Mouse (Mus musculus): ENCODE measurements around the gene Lin37. TPM values are rescaled to one million over a fixed set of nuclear protein-coding genes. Genes with fewer than 3 reads are reported as not detected.

Lin37 gene
- polyA plus RNA-seq, 2 experiments, result 35.8 to 38.5 TPM

- Histone ChIP-seq H3K36me3 (ENCODE audit: control insufficient read depth, insufficient read depth, low read length) (no peaks in the 10 kb centered on the region), H3K9ac (ENCODE audit: low read depth, low read length, severe bottlenecking) (no peak overlapping the region), H3K9me3 (ENCODE audit: control insufficient read depth, low read length) (no peaks in the 10 kb centered on the region), H3K27ac (replicated peaks; ENCODE audit: low read depth, low read length) (no peak overlapping the region), H3K4me1 (ENCODE audit: control insufficient read depth, insufficient read depth, low read length) (no peaks in the 10 kb centered on the region), H3K27me3 (ENCODE audit: control insufficient read depth, insufficient read depth, low read length) (no peaks in the 10 kb centered on the region), H3K4me3 (replicated peaks; ENCODE audit: low read length) (no peak overlapping the region), H3K4me2 (replicated peaks; ENCODE audit: low read depth, low read length, severe bottlenecking) (no peak overlapping the region)
- TF ChIP-seq POLR2A (IDR thresholded peaks at IDR 0.05; ENCODE audit: borderline replicate concordance, extremely low read depth, insufficient read depth, insufficient read length), result no peak
- DNase-seq (ENCODE audit: low spot score) (no peak), ATAC-seq (ENCODE audit: low FRiP score, low read depth) (no peak)
- WGBS, result 63% methylated on average over 24 of the region's 24 CpGs
Observed at GRCm38 (mm10) chr7:30515003-30515760, 44.5 kb downstream of the Lin37 start.

- TF ChIP-seq POLR2A (IDR thresholded peaks at IDR 0.05; ENCODE audit: borderline replicate concordance, extremely low read depth, insufficient read depth, insufficient read length), result no peak
- WGBS, result 74% methylated on average over 4 of the region's 4 CpGs
- H3K27me3 ChIP-seq (ENCODE audit: control insufficient read depth, insufficient read depth, low read length), result no peaks in the 10 kb centered on the region
- ATAC-seq (ENCODE audit: low FRiP score, low read depth) (no peak), DNase-seq (ENCODE audit: low spot score) (no peak)
- H3K4me3 ChIP-seq (replicated peaks; ENCODE audit: low read length), result no peak overlapping the region
- no peak overlapping the region for H3K9ac ChIP-seq (ENCODE audit: low read depth, low read length, severe bottlenecking)
- no peaks in the 10 kb centered on the region for H3K36me3 ChIP-seq (ENCODE audit: control insufficient read depth, insufficient read depth, low read length)
- H3K4me1 ChIP-seq (ENCODE audit: control insufficient read depth, insufficient read depth, low read length), result no peaks in the 10 kb centered on the region
- no peak overlapping the region for H3K27ac ChIP-seq (replicated peaks; ENCODE audit: low read depth, low read length)
- H3K9me3 ChIP-seq (ENCODE audit: control insufficient read depth, low read length), result no peaks in the 10 kb centered on the region
- H3K4me2 ChIP-seq (replicated peaks; ENCODE audit: low read depth, low read length, severe bottlenecking), result no peak overlapping the region
Observed at GRCm38 (mm10) chr7:30508061-30508460, 51.6 kb downstream of the Lin37 start.

Small RNA genes within 50 kb of the gene (microRNA-seq; reads per million reads assigned to microRNA genes)
- gene Gm38670, result 1.4 reads per million
- gene Mir3569, result not detected

Other genes starting within 250 kb of the Lin37 start
Only the 30 nearest of the 33 such genes appear.
- 11.5 and 17.7 TPM in 2 replicates for gene Lrfn3, start 197.1 kb downstream of the Lin37 start, polyA plus RNA-seq (2012; rRNA removed)
- gene Lrfn3, start 197.1 kb downstream of the Lin37 start, polyA plus RNA-seq (2014; fragmentation: Nextera tagmentation; extraction: Ambion mirVana), result 6.3 and 6.9 TPM in 2 replicates
- 54.2 and 79.2 TPM in 2 replicates for gene Tyrobp, start 146.1 kb downstream of the Lin37 start, polyA plus RNA-seq (2012; rRNA removed)
- gene Tyrobp, start 146.1 kb downstream of the Lin37 start, polyA plus RNA-seq (2014; fragmentation: Nextera tagmentation; extraction: Ambion mirVana), result 69.8 and 84.7 TPM in 2 replicates
- 1.9 and 2.2 TPM in 2 replicates for gene Hcst, start 140.0 kb downstream of the Lin37 start, polyA plus RNA-seq (2012; rRNA removed)
- 0.70 and 3.0 TPM in 2 replicates for gene Hcst, start 140.0 kb downstream of the Lin37 start, polyA plus RNA-seq (2014; fragmentation: Nextera tagmentation; extraction: Ambion mirVana)
- 3.0 and 3.5 TPM in 2 replicates for gene Nfkbid, start 138.1 kb downstream of the Lin37 start, polyA plus RNA-seq (2012; rRNA removed)
- 1.7 and 2.2 TPM in 2 replicates for gene Nfkbid, start 138.1 kb downstream of the Lin37 start, polyA plus RNA-seq (2014; fragmentation: Nextera tagmentation; extraction: Ambion mirVana)
- gene Aplp1, start 114.3 kb downstream of the Lin37 start, polyA plus RNA-seq (2012; rRNA removed), result 41.9 and 55.5 TPM in 2 replicates
- 31.4 and 37.4 TPM in 2 replicates for gene Aplp1, start 114.3 kb downstream of the Lin37 start, polyA plus RNA-seq (2014; fragmentation: Nextera tagmentation; extraction: Ambion mirVana)
- gene Kirrel2, start 102.1 kb downstream of the Lin37 start, polyA plus RNA-seq (2012; rRNA removed), result 0.06 and 0.13 TPM in 2 replicates
- 0.07 TPM in 1 of 2 replicates, not detected in the other for gene Kirrel2, start 102.1 kb downstream of the Lin37 start, polyA plus RNA-seq (2014; fragmentation: Nextera tagmentation; extraction: Ambion mirVana)
- 0.03 and 0.06 TPM in 2 replicates for gene Nphs1, start 101.5 kb downstream of the Lin37 start, polyA plus RNA-seq (2012; rRNA removed)
- gene Nphs1, start 101.5 kb downstream of the Lin37 start, polyA plus RNA-seq (2014; fragmentation: Nextera tagmentation; extraction: Ambion mirVana), result 0.14 and 0.23 TPM in 2 replicates
- gene Prodh2, start 66.2 kb downstream of the Lin37 start, polyA plus RNA-seq (2012; rRNA removed), result 0.04 and 0.11 TPM in 2 replicates
- not detected in 2 replicates for gene Prodh2, start 66.2 kb downstream of the Lin37 start, polyA plus RNA-seq (2014; fragmentation: Nextera tagmentation; extraction: Ambion mirVana)
- gene Arhgap33, start 24.8 kb downstream of the Lin37 start, polyA plus RNA-seq (2012; rRNA removed), result 66.1 and 91.7 TPM in 2 replicates
- 9.7 and 14.2 TPM in 2 replicates for gene Arhgap33, start 24.8 kb downstream of the Lin37 start, polyA plus RNA-seq (2014; fragmentation: Nextera tagmentation; extraction: Ambion mirVana)
- 15.4 and 18.6 TPM in 2 replicates for gene Hspb6, start 7.7 kb downstream of the Lin37 start, polyA plus RNA-seq (2012; rRNA removed)
- gene Hspb6, start 7.7 kb downstream of the Lin37 start, polyA plus RNA-seq (2014; fragmentation: Nextera tagmentation; extraction: Ambion mirVana), result 15.7 and 16.8 TPM in 2 replicates
- 31.8 and 47.3 TPM in 2 replicates for gene Proser3, start 7.5 kb downstream of the Lin37 start, polyA plus RNA-seq (2012; rRNA removed)
- 9.4 and 10.8 TPM in 2 replicates for gene Proser3, start 7.5 kb downstream of the Lin37 start, polyA plus RNA-seq (2014; fragmentation: Nextera tagmentation; extraction: Ambion mirVana)
- 71.8 and 75.8 TPM in 2 replicates for gene U2af1l4, start 3.5 kb upstream of the Lin37 start, polyA plus RNA-seq (2012; rRNA removed)
- gene U2af1l4, start 3.5 kb upstream of the Lin37 start, polyA plus RNA-seq (2014; fragmentation: Nextera tagmentation; extraction: Ambion mirVana), result 95.6 and 99.2 TPM in 2 replicates
- 7.3 and 8.9 TPM in 2 replicates for gene Gm49396, start 3.5 kb upstream of the Lin37 start, polyA plus RNA-seq (2012; rRNA removed)
- 5.0 and 7.4 TPM in 2 replicates for gene Gm49396, start 3.5 kb upstream of the Lin37 start, polyA plus RNA-seq (2014; fragmentation: Nextera tagmentation; extraction: Ambion mirVana)
- 141 and 161 TPM in 2 replicates for gene Psenen, start 3.8 kb upstream of the Lin37 start, polyA plus RNA-seq (2012; rRNA removed)
- 136 and 137 TPM in 2 replicates for gene Psenen, start 3.8 kb upstream of the Lin37 start, polyA plus RNA-seq (2014; fragmentation: Nextera tagmentation; extraction: Ambion mirVana)
- gene Igflr1, start 5.6 kb upstream of the Lin37 start, polyA plus RNA-seq (2012; rRNA removed), result 5.2 and 6.0 TPM in 2 replicates
- 1.7 and 4.9 TPM in 2 replicates for gene Igflr1, start 5.6 kb upstream of the Lin37 start, polyA plus RNA-seq (2014; fragmentation: Nextera tagmentation; extraction: Ambion mirVana)
- 62.0 and 73.8 TPM in 2 replicates for gene Kmt2b, start 28.9 kb upstream of the Lin37 start, polyA plus RNA-seq (2012; rRNA removed)
- gene Kmt2b, start 28.9 kb upstream of the Lin37 start, polyA plus RNA-seq (2014; fragmentation: Nextera tagmentation; extraction: Ambion mirVana), result 13.1 and 15.4 TPM in 2 replicates
- 0.51 and 0.55 TPM in 2 replicates for gene Zbtb32, start 39.1 kb upstream of the Lin37 start, polyA plus RNA-seq (2012; rRNA removed)
- gene Zbtb32, start 39.1 kb upstream of the Lin37 start, polyA plus RNA-seq (2014; fragmentation: Nextera tagmentation; extraction: Ambion mirVana), result 0.62 and 0.67 TPM in 2 replicates
- gene Upk1a, start 53.0 kb upstream of the Lin37 start, polyA plus RNA-seq (2012; rRNA removed), result 4.7 and 5.7 TPM in 2 replicates
- gene Upk1a, start 53.0 kb upstream of the Lin37 start, polyA plus RNA-seq (2014; fragmentation: Nextera tagmentation; extraction: Ambion mirVana), result 1.2 and 1.7 TPM in 2 replicates
- gene Cox6b1, start 66.3 kb upstream of the Lin37 start, polyA plus RNA-seq (2012; rRNA removed), result 607 and 677 TPM in 2 replicates
- 799 and 875 TPM in 2 replicates for gene Cox6b1, start 66.3 kb upstream of the Lin37 start, polyA plus RNA-seq (2014; fragmentation: Nextera tagmentation; extraction: Ambion mirVana)
- 0.17 TPM in 1 of 2 replicates, not detected in the other for gene Etv2, start 76.0 kb upstream of the Lin37 start, polyA plus RNA-seq (2012; rRNA removed)
- gene Etv2, start 76.0 kb upstream of the Lin37 start, polyA plus RNA-seq (2014; fragmentation: Nextera tagmentation; extraction: Ambion mirVana), result 0.19 TPM in 1 of 2 replicates, not detected in the other
- 68.1 and 87.7 TPM in 2 replicates for gene Rbm42, start 90.5 kb upstream of the Lin37 start, polyA plus RNA-seq (2012; rRNA removed)
- 107 and 113 TPM in 2 replicates for gene Rbm42, start 90.5 kb upstream of the Lin37 start, polyA plus RNA-seq (2014; fragmentation: Nextera tagmentation; extraction: Ambion mirVana)
- 38.8 and 45.0 TPM in 2 replicates for gene Haus5, start 105.2 kb upstream of the Lin37 start, polyA plus RNA-seq (2012; rRNA removed)
- 35.0 and 35.6 TPM in 2 replicates for gene Haus5, start 105.2 kb upstream of the Lin37 start, polyA plus RNA-seq (2014; fragmentation: Nextera tagmentation; extraction: Ambion mirVana)
- not detected in 2 replicates for gene Pmis2, start 111.8 kb upstream of the Lin37 start, polyA plus RNA-seq (2012; rRNA removed)
- gene Pmis2, start 111.8 kb upstream of the Lin37 start, polyA plus RNA-seq (2014; fragmentation: Nextera tagmentation; extraction: Ambion mirVana), result not detected in 2 replicates
- 0.44 TPM in 1 of 2 replicates, not detected in the other for gene 2200002J24Rik, start 139.1 kb upstream of the Lin37 start, polyA plus RNA-seq (2012; rRNA removed)
- gene 2200002J24Rik, start 139.1 kb upstream of the Lin37 start, polyA plus RNA-seq (2014; fragmentation: Nextera tagmentation; extraction: Ambion mirVana), result 0.51 TPM in 1 of 2 replicates, not detected in the other
- 0.89 and 1.0 TPM in 2 replicates for gene Atp4a, start 152.4 kb upstream of the Lin37 start, polyA plus RNA-seq (2012; rRNA removed)
- gene Atp4a, start 152.4 kb upstream of the Lin37 start, polyA plus RNA-seq (2014; fragmentation: Nextera tagmentation; extraction: Ambion mirVana), result 0.30 and 0.48 TPM in 2 replicates
- gene Tmem147, start 169.7 kb upstream of the Lin37 start, polyA plus RNA-seq (2012; rRNA removed), result 178 and 233 TPM in 2 replicates
- 221 and 231 TPM in 2 replicates for gene Tmem147, start 169.7 kb upstream of the Lin37 start, polyA plus RNA-seq (2014; fragmentation: Nextera tagmentation; extraction: Ambion mirVana)
- not detected in 2 replicates for gene Gapdhs, start 183.8 kb upstream of the Lin37 start, polyA plus RNA-seq (2012; rRNA removed)
- 0.75 TPM in 1 of 2 replicates, not detected in the other for gene Gapdhs, start 183.8 kb upstream of the Lin37 start, polyA plus RNA-seq (2014; fragmentation: Nextera tagmentation; extraction: Ambion mirVana)
- 15.1 and 28.4 TPM in 2 replicates for gene Sbsn, start 191.6 kb upstream of the Lin37 start, polyA plus RNA-seq (2012; rRNA removed)
- 21.3 and 38.7 TPM in 2 replicates for gene Sbsn, start 191.6 kb upstream of the Lin37 start, polyA plus RNA-seq (2014; fragmentation: Nextera tagmentation; extraction: Ambion mirVana)
- gene Dmkn, start 203.9 kb upstream of the Lin37 start, polyA plus RNA-seq (2012; rRNA removed), result 124 and 151 TPM in 2 replicates
- 168 and 289 TPM in 2 replicates for gene Dmkn, start 203.9 kb upstream of the Lin37 start, polyA plus RNA-seq (2014; fragmentation: Nextera tagmentation; extraction: Ambion mirVana)
- 290 and 318 TPM in 2 replicates for gene Krtdap, start 228.1 kb upstream of the Lin37 start, polyA plus RNA-seq (2012; rRNA removed)
- 833 and 1,442 TPM in 2 replicates for gene Krtdap, start 228.1 kb upstream of the Lin37 start, polyA plus RNA-seq (2014; fragmentation: Nextera tagmentation; extraction: Ambion mirVana)